Mouse (Mus musculus): ENCODE data around the gene Wbp2.
A peak's percentile ranks its signal among the peaks of the same experiment; 100 is the strongest.

Gene Wbp2

DNA sequence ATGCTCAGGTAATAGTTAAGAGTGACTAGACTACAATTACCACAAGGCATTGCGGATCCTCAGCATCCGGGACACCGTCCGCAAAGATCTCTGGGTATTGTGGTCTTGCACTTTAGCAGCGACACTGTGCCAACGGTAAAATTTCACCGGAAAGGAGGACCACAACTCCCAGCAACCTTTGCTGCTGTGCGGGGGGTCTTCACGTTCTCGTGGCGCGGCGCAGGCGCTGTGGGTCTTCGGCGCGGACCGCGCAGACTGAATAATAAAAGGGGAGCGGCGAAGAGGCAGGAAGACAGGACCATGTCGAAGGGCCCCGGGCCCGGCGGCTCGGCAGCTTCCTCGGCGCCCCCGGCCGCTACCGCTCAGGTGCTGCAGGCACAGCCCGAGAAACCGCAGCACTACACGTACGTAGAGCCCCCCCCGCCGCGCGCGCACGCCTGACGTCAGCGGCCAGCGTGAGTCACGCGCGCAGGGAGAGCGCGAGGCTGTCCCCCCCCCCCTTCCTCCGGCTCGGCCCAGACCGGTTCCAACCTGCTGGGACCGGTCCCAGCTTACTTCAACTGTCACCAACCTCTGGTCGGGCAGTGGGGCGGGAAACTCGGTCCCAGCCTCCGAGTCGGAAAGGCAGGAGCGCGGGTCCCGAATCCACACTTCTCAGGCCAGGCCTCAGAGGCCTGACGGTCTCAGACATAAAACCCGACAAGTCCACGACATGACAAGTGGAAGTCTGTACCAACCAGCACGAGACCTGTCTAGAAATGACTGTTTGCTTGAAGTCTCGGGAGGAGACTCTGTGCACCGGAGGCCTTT lies 56.5 kb downstream of the Wbp2 start, which contains the start of gene Unk:
TSS of gene Unk (plus strand) at position 235 of the 810 bp plus-strand sequence.
- DNase-seq (ENCODE audit: low read depth) = peak; percentile 98

GRCm38 (mm10) chr11:116029086-116029865 lies 57.5 kb downstream of the Wbp2 start:
- no peak for DNase-seq (ENCODE audit: low read depth)
